Mouse (Mus musculus) B cell, adult 2 months (primary cell): Measurements from ENCODE around the gene Stra8.

ENCODE experiments used
- DNase-seq, 2 experiments: peaks; one replicate each; pipeline ENCODE4 v3.0.0; 2022

The Stra8 gene

DNA sequence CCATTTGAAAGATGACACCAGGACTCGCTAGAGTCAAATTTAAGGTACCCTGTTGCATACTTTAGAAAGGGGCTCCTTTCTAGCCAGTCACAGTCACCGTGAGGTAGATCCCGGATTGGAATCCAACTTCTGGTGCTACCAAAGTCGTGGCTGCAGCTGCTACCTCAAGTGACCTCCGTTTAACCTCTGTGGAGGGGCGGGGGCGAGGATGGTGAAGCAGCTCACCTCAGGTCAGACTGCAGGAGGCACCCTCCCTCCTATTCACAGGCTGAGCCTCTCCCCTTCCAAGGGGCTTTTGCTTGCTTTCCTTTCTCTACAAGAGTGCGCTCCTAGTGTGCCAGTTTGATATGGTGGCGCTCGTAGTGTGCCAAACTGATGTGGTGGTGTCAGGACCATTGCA, at the start of gene Stra8:
Gene Stra8, plus strand, starts transcription at position 208 of the 400 bp plus-strand sequence.
- no peak for DNase-seq

DNA sequence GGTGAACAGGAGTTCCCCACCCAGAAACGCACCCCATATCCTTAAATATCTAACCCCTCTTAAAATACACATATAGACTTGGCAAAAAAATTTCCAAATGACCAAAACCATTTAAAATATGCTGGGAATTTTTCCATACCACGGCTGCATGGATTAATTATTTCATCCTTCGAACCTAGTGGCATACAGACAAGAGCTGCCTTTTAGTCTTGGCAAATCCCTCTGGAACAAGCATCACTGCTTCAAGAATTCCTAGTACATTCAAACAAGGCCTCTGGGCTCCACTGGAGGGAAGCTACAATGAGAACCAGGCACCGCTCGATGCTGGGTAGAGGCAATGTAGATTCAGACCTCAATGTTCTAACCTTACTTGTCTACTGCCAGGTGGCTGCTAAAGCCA, 49.2 kb upstream of the Stra8 start:
- no peak for DNase-seq

DNA sequence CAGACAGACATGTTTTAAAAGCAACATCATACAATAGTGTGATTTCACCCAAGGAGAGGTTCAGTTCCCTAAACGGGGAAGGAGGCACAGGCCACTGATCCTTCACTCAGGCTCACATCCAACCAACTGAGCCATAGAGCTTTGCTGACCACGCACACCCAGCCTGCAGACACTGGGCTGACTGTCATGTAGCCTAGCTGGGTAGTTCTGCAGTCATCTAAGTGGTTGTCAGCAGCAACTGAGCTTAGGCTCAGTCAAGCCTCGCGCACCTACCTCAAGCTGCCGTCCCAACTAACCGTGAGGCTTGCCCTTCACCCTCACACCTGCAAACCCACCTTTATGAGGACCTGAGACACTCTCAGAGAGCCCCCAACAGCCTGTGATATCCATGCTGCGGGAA, 48.0 kb upstream of the Stra8 start:
- DNase-seq = no peak

DNA sequence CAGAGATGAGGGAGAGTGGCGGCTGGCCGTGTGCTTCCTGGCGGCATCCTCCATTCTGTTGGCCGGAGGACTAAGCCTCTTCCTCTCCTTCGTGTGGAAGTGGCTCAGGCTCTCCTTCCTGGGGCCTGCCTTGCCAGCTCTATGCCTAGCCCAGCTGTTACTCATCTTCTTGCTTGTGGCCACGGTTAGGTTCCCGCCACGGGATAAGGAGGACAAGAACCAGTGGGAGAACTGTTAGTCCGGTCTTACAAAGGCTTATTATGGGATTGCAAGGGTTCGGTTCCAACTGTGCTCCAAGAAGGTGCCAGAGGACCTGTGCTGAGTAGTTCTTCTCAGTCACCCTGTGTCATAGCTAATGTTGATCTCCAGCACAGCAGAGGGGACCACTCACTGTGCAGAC, 47.1 kb upstream of the Stra8 start:
- no peak for DNase-seq

DNA sequence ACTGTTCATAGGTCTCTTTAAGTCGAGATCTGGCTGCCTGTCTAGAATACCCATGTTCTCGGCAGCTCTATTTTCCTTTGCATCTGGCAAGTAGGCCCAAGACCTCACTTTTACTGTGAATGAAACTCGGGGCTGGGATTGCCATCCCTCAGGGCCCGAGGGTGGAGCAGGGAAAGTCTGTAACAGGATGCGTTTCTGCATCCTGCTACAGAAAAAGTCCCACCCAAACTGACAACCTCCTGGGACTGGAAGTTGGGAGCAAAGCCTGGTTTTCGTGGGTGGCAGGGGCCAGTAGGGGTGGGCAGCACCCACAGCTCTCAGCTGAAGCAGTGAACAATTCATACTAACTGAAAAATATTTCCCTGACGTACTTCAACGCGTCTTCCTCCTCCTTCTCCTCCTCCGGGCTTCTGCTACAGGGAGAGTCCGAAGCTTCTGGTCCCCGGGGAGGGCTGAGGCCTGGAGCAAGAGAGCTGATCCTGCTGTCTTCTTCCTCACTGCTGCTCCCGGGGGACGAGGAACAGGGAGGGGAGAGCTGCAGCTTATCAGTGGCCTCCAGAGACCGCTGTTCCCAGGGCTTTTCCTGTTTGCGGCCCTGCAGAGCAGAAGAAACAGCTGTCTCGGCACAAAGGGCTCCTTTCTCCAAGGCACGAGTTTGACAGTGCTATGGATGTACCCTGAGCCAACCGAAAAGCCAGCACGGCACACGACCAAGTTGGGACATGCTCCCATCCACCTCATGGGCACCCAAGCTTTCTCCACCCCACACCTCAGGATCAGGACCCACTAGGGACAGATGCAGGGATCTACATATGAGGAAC, 45.7 kb upstream of the Stra8 start:
- no peak for DNase-seq

DNA sequence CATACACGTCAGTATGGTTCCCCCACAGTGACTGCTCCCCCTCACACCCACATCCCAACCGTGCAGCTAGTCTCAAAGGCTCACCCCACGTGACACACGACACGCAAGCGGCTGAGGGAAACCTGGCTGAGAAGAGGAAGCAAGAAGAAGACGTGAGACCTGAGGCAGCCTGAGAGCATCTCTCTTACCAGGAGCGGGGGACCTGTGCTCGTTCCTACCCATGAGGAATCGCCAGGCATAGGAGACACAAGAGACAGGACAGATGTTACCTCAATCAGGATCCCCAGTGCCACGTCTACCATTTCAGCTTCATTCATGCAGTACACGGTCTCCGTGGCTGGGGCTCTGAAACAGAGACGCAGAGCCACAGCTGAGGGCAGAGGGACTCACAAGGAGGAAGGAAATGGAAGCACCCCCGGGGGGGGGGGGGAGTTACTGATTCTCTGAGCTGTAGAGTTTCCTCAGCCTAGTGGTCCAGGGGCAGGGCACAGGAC, 44.6 kb upstream of the Stra8 start:
- DNase-seq = peak; percentile 85

DNA sequence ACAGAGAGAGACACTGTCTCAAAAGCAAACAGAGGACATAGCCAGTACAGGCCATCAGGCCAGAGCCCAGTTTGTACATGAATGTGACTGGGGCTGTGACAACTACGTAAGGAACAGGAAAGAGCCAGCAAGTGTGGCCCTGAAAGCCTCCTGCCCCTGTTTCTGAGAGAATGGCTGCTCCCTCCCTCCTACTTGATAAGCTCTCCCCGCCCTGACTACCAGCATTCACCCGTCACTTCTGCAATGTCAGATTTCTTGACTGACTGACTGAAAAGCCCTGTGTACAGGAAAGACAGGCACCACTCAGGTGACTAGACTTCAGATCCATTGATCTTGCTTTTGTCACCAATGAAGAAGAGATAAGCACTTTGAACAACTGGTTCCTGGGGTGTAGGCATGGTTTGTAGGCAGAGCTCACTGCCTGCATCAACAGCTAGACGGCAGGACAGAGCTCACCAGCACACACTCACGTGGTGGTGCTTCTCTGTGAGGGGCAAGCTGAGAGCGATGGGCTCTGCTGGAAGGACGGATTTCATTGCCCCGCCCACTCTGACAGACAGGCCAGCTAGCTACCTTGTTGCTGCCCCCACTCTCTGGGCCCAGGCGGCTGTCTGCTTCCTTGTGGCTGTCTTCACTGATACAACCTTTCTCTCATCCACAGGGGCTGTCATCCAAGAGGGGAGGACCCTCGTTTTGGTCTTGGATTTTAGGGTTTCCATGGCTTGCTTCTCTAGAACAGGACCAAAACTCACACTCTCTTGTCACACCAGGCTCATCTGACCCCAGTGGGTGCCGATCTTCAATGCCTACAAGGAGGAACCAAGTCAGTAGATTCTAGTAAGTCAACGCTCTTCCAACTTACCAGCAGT, 43.8 kb upstream of the Stra8 start:
- DNase-seq = peak; percentile 49 to 50

DNA sequence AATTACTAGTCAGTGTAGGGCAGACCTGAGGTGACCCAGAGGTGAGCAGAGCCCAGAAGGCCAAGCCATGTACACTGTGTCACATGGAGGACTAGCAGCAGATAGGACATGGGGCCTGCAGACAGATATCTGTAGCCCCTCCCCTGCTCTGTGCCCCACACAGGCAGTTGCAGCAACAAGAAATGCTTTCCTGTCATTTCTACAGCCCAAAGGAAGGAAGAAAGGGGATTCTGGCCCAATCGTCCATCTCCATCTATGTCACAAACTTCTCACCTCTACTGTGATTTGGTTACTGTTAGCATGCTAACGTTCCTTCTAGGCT, 43.2 kb upstream of the Stra8 start:
- no peak for DNase-seq

DNA sequence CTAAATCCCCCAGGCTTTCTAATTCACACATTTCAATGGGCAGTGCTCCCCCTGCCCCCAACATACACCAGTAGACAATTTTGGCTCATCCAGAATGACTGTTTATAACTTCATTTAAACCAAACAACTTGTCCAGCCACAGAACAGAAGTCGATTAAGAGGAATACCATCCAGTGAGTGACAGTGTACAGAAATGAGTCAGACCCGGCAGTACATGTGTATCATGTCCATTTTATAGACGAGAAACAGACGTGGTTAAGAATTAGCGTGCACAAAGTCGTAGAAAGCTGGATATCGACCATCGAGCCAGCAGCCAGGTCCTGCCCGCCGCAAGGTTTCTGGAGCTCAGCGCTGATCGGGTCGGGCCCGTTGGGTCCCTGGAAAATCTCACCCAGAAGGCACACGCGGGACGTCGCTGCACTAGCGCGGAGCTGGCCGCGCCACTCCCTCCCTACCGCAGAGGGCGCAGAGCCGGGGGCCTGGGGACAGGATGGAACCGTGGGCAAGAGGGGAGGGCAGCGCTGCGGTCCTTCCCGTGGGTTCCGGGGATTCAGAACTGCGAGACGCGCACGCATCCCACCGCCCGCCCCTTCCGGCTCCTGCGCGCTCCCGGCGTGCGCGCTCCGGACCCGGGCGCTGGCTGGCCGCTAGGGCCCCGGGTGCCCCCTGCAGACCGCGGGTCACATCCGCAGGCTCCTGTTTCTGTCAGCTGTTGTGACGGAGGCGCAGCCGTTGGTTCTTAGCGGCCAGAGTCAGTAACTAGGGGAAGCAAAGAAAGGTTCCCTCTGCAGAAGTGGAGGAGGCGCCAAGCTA, 42.2 kb upstream of the Stra8 start, which contains the start of gene Cyren:
Gene Cyren, minus strand, starts transcription at position 552 of the 813 bp plus-strand sequence.
- peak; percentile 94 to 96 for DNase-seq

DNA sequence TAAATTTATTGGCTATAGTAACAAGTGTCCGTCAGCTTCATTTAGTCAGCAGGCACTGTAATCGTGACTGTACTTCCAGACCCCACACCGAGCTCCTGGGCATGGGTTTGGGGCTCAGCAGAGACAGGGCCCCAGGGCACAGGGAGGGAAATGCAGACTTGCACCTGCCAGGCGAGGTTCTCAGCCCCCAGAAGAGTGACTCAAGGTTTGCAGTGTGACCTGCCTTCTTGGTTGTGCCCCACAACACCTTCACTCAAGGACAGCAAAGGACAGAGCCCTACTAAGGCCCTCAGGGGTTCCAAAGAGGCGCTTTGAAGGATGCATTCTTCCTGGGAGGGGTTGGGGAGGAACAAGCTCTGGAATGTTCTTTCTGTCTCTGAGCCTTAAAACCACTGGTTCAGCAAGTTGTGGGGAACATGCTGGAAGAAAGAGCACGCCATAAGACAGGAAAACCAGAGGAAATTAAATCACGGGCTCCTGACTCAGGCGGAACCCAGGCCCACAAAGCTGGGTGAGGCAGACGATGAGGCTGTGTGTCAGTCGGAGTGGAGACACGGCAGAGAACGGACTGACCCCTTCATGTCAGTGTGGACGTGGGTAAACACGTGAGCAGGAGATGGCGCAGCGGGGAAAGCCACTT, 40.7 kb upstream of the Stra8 start:
- no peak for DNase-seq

DNA sequence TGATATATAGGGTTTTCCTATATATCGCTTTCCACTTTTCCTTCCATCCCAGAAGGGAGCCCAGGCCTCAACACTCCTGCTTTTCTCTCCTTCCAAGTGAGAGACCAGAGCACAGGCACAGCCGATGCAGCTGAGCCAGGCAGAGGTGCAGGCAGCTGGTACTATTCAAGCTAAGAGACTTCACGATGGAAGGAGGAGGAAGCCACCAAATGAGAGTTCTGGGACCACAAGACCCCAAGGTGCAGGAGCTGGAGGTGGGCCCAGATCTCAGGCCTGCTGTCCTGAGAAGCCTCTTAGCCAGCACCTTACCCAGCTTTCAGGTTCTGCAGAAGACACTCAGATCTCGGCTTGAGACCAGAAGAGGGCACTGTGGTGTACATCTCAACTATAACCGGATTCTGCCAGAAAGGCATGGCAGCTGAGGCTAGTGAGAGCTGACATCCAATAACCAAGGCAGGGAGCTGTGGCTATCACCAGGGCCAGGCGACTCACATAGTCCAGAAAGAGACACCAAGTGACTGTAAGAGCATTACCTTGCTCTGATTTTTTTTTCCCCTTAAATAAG, 40.0 kb upstream of the Stra8 start:
- DNase-seq = peak; percentile 66 to 67

DNA sequence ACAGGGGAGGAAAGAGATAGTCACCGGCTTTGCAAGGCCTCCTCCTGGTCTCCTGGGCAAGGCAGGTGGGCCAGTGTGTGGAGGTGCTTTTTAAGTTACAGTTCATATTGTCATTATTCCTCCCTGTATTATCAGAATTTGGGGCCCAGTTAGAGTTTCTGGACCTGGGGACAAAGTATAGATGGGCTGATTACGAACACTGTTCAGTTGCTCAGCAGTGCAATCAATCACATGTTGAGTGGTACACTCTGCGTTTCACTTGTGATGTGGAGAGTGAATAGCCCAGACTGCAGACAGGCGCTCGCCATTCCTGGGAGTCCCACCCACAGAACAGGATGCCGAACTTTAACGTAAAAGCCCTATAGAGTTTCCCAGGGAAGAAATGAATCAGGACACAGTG, 35.2 kb upstream of the Stra8 start:
- no peak for DNase-seq

DNA sequence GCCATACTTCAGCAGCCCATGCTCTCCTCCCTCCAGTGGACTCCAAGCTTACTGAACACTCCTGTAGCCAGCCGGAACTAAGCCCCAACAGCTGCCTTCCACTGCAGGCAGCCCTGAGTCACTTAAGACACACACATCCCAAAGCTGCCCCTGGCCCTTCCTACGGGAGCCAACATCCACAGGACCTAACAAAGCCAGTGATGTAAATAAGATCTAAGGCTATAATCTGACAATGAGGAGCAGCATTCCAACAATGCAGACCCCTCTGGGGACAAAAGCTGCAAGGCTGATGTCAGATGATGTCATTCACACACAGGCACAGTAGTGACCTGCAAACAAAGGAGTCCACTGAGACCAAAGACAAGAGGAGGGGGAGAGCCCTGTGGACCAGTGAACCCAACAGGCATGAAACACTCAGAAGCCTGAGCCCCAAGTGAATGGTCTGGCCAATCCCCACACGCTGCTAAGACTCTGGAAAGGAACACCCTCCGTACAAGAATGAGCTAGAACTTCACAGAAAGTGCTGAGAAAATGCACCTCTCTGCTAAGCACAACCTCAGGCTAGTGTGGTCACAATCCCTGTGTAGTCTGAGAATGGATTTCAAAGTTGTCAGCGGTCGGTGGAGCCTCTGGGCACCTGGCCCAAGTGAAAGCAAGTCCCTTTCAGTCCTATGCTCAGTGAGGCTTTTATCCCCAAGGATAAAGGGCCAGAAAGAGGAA, 32.7 kb upstream of the Stra8 start:
- DNase-seq = no peak

DNA sequence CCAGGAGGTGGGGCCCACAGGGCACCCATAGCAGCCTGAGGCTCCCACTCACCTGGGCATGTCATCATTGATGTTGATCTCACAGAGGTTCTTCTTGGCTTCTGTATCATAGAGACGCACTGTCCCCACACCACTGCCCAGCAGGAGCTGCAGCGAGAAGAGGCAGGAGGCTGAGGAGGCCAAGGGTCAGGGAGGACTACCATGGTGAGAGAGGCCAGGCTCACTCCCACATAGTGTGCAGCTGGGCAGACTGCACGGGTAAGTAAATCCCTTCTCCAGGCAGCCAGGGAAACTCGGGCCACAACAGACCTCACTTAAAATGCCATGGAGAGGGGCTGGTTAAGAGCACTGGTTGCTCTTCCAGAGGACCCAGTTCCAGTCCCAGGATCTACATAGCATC, 30.8 kb upstream of the Stra8 start:
- no peak for DNase-seq

DNA sequence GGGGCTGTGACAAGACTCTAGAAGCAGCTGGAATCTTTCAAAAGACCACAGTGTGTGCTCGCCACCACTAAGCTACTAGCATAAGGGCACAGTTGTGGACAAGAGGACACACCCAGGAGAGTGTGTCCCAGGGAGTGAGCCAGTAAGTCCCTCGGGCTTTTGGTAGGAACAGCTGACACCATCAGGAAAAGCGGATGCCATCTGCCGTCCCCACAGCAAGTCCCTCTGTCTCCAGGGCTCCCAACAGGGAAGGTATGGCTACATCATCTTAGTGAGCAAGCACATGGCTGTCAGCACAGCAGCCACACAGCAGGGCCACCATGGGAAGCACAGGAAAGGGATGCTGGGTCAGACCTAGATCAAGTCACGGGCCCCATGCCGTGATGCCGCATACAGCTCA, 24.4 kb upstream of the Stra8 start:
- no peak for DNase-seq

DNA sequence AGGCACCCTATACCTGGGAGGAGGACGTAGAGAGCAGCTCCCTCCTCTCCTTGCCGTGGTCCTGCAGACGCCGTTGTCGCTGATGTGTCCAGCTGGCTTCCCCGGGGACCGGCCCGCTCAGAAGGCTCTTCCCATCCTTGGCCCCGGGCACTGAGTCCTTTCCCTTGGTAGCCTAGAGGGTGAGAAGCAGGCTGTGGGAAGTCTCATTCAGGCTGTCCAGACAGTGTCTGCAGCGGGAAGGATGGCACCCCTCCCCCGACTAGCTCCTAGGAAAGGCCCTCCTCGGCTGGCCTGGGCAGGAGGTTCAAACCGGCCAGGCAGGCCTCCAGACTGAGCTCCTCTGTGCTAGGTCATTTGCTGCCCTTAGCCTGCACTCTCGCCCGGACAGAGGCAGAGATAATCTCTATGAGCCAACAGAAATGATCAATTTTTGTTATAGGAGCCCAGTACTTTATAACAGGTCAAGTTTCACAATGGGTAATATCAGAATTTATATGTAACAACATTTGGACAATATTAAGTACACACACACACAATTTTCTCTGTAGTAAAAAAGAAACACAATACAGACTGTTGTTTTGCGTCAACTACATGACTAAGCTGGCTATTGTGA, 23.7 kb upstream of the Stra8 start:
- no peak for DNase-seq

DNA sequence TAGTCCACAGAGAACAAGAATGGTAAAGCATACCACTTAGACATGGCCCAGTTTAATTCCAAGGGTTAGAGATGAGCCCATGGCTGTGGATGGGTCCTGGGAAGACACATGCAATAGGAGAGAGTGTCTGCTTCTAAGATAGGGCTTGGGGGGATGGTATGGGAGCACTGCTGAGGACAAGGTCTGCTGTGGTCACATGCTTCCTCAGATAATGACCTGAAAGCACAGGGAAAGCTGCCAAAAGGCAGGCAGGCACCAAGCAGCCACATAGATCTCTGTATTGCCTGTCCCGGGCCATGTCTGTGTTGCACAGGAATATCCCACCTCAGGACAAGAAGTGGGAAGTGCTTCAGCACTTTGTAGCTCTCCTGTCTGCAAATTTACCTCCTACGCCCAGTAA, 20.8 kb upstream of the Stra8 start:
- DNase-seq = no peak

DNA sequence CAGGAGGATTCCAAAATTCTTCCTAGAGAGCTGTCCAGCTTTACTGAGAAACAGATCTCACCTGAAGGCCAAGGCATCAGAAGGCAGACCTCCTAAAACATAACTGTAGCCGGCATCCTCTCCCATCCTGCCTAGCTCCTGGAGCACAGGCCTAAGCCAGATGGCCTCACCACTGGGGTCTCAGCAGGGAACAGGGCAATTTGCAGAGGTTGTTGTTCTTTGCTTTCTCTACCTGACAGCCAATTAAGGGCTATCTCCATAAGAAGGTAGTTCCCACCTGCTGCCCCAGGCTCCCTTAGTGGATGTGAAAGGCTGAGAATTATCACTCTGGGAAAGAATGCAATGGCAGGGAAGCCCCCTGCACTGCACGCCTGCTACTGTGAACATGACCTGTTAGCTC, 19.0 kb upstream of the Stra8 start:
- DNase-seq = no peak

DNA sequence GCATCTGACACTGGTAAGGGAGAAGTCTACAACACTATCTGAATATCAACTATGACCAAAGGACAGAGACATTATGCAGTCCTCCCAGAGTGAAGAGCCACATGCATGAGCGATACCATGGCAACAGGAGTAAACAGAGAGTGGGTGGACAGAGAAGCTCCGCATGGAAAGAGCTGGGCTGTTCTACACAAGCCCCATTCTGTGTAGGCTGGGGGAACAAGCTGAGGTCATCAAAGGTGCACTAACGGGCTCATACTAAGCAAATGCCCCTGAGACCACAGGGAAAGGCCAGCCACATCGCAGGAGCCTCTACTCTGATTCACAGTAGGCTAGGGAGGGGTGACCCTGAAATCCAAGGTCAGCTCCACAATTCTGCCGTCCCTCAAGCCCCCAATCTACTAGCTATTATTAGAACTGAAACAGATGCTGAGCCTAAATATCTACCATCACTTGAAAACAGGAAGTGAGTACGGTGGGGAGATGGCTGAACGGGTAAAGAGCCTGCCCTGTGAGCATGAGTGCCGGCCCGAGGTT, 18.0 kb upstream of the Stra8 start:
- DNase-seq = peak; percentile 76 to 78

DNA sequence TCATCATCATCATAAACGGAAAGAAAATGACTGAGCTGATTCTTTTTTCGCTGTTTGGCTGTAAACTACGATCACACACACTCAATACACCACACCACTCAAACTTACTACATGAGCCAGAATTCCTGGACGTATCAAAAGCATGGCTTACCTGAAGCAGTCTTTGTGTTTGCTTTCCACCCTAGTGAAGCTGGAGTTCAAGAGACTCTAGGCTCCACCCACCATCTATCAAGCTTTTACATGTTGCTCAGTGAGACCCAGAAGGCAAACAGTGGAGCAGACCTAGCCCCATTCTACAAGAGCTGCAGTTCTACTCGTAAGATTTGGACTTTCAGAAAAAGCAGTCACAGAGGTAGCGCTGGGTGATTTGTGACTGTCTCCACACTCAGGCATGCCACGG, 17.4 kb upstream of the Stra8 start:
- DNase-seq = peak; percentile 25 to 26

DNA sequence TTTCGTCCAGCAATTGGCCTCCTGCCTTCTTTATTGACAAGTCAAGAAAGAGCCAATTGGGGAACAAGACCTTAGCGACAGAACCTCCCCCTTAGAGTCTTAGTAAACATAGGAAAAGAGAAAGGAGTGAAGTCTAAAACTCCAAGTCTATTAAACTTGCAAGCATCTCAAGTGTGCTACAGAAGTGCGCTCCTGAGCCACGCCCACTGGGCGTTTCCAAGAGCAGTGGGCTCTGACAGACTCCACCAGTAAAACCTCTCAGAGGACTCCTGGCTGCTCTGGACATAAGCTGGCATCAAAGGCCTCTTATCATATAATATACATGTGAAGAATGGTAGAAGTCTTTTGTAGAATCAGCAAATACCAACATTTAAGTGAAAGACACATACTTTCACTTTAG, 16.5 kb upstream of the Stra8 start:
- no peak for DNase-seq
